Mouse (Mus musculus): Measurements from ENCODE around the gene Ptgr1.
A peak's percentile ranks its signal among the peaks of the same experiment; 100 is the strongest.

Gene Ptgr1

GRCm38 (mm10) chr4:58990609-58991434 is 3.9 kb upstream of the Ptgr1 start:
- DNase-seq (ENCODE audit: low spot score) = no peak

DNA sequence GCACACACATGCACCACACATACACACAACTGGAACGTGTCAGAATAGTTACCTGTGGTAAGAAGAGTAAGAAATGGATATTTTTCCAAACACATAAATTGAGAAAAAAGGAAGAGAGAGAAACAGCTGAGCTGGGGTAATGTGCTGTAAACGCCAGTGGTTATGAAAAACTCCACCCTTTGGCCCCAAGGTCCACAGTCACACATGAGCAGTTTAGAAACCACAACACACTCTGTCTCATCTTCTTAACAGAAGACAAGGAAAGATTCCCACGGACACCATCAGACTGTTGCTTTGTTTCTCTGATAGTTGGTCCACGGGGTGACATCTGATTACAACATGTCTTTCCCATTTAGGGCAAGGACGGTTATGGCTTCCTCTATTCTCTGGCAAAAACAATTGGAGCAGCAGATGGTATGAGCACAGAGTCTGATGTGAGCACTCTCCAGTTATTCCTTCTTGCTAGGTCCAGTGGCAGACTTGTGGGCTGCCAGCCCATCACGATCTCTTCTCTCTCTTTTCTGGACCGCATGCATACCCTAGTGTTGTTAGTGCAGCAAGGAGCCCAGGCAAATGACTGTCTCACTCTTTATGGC is 2.5 kb upstream of the Ptgr1 start:
- DNase-seq (ENCODE audit: low spot score) = no peak

DNA sequence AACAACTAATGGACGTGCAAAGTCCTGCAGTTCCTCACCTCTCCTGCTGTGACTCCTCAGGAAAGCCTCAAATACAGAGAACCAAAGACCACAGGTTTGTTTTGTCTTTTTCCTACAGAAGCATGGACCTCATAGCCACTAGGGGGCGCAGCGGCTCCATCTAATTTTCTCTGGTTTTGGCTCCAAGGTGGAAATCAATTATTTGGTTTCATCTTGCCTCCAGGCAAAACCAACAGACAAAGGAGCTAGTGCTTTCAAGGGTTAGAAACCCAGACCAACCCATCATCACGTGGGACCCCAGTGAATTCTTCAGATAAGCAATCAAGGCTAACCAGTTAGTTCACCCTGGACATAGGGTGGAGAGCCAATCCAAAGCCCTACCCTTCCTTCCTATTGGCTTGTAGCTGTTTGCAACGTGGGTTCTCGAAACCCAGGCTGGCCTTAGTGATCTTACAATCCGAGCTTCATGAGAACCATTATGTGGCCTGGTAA is 1.7 kb downstream of the Ptgr1 start:
- peak; percentile 85 for DNase-seq (ENCODE audit: low spot score)

- DNase-seq (ENCODE audit: low spot score) = no peak
Observed at GRCm38 (mm10) chr4:58982806-58983205, 4.1 kb downstream of the Ptgr1 start.

GRCm38 (mm10) chr4:58981421-58981820 is 5.5 kb downstream of the Ptgr1 start:
- DNase-seq (ENCODE audit: low spot score) = no peak

- no peak for DNase-seq (ENCODE audit: low spot score)
Observed at GRCm38 (mm10) chr4:58975711-58976110, 11.2 kb downstream of the Ptgr1 start.

DNA sequence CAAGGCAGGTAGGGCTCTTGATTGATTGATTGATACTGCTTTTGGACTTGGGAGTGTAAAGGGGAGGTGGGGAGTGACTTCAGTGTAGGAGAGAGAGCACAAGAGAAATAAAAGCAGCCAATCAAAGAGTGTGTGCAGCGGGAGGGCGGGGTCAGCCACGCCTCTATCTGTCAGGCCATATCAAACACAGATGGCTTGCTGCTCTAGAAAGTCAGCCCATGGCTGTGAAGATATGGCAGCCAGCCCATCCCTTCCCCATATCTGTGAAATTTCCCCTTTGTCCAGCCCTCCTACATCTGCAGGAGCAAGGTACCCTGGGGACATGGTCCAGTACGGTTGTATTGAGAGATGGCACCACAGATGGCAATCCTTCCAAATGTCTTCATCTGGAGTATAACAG is 16.2 kb downstream of the Ptgr1 start:
- DNase-seq (ENCODE audit: low spot score) = no peak

GRCm38 (mm10) chr4:58965136-58965535 is 21.8 kb downstream of the Ptgr1 start:
- DNase-seq (ENCODE audit: low spot score) = no peak

DNA sequence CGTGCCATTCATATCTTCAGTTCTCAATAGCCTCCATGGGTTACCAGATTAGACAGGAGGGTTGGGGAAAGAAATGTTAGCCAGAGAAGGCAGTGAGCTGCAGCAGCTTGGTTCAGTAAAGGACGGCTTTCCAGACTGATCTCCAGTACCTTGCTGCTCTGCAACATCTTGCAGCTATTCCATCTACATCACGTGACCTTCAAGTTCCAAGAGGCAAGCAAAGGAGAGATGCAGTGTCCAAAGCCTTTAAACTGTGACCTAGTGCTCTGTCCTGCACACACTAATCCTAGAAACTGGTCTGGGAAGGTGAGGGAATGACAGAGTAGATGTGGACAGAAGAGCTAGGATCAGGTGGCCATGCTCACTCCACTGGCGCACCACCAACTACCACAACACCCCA is 23.6 kb downstream of the Ptgr1 start:
- no peak for DNase-seq (ENCODE audit: low spot score)

GRCm38 (mm10) chr4:58961719-58962118 is 25.2 kb downstream of the Ptgr1 start:
- DNase-seq (ENCODE audit: low spot score) = no peak

- DNase-seq (ENCODE audit: low spot score) = no peak
Observed at GRCm38 (mm10) chr4:58952630-58953029, 34.3 kb downstream of the Ptgr1 start.

DNA sequence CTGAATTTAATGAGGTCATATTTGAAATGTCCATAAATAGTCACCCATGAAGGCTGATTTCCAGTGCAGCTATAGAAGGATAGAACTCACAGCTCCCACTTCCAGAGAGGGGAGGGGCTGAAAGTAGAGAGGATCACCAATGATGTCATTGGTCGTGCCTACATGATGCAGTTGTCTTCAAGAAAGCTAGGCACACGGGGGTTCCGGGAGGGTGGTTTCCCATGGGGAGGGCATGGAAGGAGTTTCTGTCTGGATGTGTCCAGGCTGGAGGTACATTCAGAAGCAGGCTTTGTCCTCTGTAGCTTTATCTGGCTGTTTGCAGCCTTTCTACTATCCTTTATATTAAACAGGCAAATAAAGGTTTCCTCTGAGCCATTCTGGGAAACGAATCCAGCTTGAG is 38.5 kb downstream of the Ptgr1 start:
- DNase-seq (ENCODE audit: low spot score) = no peak

DNA sequence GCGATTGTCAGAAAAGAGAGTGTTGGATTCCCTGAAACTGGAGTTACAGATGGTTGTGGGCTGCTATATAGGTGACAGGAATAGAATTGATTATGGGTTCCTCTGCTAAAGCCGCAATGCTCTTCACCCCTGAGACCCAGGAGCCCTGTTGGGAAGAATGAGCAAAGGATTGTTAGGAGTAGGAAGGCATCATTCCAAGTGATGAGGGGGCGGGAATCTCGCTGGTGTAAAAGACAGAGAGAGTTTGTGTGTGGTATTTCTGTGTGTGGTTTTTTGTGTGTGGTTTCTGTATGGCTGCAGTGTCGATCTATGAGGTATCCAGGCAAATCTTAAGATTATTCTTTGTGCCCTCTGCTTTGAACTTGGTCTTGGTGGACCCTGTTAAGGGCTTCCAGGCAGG is 42.2 kb downstream of the Ptgr1 start:
- DNase-seq (ENCODE audit: low spot score) = no peak

GRCm38 (mm10) chr4:58944206-58944553 is 42.7 kb downstream of the Ptgr1 start:
- peak; percentile 34 for DNase-seq (ENCODE audit: low spot score)

- peak; percentile 53 for DNase-seq (ENCODE audit: low spot score)
Observed at GRCm38 (mm10) chr4:58943420-58944205, 43.3 kb downstream of the Ptgr1 start, which contains the start of gene Zkscan16. Gene Zkscan16, plus strand, starts transcription at chr4:58943628.

DNA sequence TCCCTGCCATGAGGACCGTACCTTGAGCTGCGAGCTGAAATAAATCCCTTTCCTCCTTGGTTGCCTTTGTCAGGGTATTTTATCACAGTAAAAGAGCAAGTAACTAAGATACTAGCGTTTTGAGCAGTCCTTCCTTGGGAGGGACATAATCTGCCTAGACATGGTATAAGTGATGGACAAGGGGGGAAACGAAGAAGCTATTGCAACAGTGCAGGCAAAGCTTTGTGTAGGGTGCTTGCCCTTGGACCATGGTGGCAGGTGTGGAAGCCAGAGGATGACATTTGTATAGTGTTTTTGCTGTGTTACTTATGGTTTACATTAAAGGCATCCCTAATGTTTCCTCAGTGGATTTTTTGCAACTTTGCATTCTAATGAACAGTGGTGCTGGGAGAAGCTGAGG is 44.0 kb downstream of the Ptgr1 start:
- DNase-seq (ENCODE audit: low spot score) = no peak

DNA sequence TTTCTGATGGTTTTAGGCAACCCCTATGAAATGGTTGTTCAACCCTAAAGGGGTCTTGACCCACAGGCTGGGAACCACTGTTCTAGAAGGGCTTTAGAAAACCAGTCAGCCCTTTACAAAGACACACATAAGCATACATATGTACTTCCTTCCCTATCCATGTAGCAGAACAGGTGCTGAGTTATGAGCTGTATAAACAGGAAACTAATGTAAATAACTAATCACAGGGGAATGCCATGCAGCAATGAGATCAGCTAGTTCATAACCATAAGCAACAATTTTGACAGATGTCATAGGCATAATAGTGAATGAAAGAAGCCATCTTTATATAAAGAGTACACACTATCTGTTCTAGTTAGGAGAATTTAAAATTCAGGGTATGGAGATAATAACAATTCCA is 45.3 kb downstream of the Ptgr1 start:
- DNase-seq (ENCODE audit: low spot score) = no peak

DNA sequence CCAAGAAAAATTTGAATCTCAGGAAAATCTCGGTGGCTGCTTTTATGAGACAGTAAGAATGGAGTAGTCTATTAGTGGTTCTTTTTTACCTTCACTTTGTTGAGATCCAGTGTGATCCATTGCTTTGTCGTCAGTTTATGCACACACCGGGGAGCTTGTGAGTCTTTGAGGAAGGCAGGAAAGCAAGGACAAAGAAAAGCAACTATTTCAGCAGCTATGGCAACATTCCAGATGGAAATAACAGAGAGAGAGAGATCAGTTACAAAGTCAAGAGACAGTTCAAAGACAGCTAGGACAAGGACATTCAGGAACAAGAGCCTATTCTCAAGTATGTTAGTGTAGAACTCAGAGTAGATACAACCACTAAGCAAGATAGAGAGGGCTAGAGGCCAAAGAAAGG is 51.1 kb downstream of the Ptgr1 start:
- DNase-seq (ENCODE audit: low spot score) = no peak

DNA sequence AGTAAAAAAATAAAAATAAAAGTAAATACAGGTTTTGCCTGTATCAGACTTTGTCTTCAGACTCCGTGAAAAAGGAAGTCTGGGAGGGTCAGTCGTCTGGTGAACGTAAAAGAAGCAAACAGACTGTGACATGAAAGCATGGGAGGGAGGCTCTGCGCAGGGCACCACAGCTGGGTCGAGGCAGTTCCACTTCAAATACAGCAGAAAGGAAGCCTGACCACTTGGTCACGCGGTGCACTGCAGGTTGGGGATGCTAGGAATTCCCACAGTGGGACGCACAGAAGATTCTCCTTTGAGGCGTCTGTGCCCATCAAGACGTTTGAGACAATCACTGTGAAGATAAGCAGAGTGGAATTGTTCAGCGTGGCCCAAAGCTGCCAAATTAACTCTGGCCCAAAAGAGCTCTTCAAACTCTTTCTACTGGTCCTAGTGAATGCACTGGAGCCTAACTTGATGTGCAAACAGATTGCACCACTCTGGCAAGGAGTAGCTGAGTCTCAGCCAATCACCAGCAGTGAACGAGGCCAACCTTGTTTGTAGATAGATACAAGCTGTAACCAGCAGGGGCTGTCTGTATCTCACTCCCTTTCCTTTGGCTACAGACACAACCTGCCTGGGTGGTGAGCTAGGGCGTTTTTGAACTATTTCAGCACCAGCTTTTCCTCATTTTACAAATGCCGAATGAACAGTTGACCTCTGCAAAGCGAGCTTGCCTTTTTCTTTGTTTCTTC is 52.0 kb downstream of the Ptgr1 start:
- peak; percentile 32 for DNase-seq (ENCODE audit: low spot score)

GRCm38 (mm10) chr4:58934308-58934707 is 52.6 kb downstream of the Ptgr1 start:
- DNase-seq (ENCODE audit: low spot score) = no peak

DNA sequence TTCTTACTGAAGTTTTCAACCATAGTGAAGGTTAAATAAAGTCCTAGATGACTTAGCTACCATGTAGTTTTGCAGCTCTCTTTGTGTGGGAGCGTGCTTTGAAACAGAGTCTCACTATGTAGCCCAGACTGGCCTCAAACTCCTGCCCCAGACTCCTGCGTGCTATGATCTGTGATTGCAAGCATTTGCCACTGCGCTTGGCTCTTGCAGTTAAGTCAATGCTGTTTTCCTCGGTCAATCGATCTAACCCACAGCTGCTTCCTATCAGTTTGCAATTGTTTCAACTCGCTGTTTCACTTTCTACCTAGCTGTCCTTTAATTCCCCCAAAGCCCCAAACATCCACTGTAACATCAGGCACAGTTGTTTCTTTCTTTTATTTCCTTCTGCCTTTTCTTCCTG is 54.4 kb downstream of the Ptgr1 start:
- no peak for DNase-seq (ENCODE audit: low spot score)

- DNase-seq (ENCODE audit: low spot score) = no peak
Observed at GRCm38 (mm10) chr4:58927661-58928060, 59.3 kb downstream of the Ptgr1 start.

Measured in T-cell, adult 2 months (primary cell).